Mouse (Mus musculus) myocyte (in vitro differentiated cells): ENCODE data around the gene Pkm.

ENCODE experiments used
- MAX ChIP-seq: IDR thresholded peaks from one replicate; pipeline ENCODE4 v1.6.1; 2011; ENCODE audit warnings: low read depth, mild to moderate bottlenecking, control low read depth
- POLR2A ChIP-seq: IDR thresholded peaks from one replicate; pipeline ENCODE4 v1.6.1; 2011; ENCODE audit warnings: low read depth, mild to moderate bottlenecking, control low read depth, moderate library complexity; ENCODE audit not compliant: insufficient read length
- REST ChIP-seq: IDR thresholded peaks from one replicate; pipeline ENCODE4 v1.6.1; 2011; ENCODE audit warnings: mild to moderate bottlenecking, control low read depth, moderate library complexity; ENCODE audit not compliant: insufficient read depth, insufficient read length
- TCF12 ChIP-seq: IDR thresholded peaks from one replicate; pipeline ENCODE4 v1.6.1; 2011; ENCODE audit warnings: mild to moderate bottlenecking, control low read depth; ENCODE audit not compliant: poor library complexity, insufficient read depth, severe bottlenecking
- USF1 ChIP-seq: IDR thresholded peaks from one replicate; pipeline ENCODE4 v1.6.1; 2011; ENCODE audit warnings: low read depth, mild to moderate bottlenecking, control low read depth, moderate library complexity

DNA sequence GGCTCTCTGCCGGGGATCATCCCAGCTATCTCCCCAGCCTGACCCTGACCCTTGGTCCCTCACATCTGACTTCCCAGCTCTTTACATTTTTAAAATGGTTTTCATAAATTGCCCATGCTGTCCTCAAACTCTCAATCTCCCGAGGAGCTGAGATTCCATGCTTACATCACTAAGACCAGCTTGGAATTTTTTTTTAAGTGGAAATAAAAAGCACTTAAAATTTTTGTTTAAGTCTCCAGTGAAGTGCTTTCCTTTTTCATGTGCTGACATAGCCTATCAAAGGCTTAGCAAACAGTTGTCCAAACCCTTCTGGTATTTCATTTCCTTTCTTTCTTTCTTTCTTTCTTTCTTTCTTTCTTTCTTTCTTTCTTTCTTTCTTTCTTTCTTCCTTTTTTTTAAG lies 27.9 kb downstream of the Pkm start:
- TF ChIP-seq TCF12 = no peak
- TF ChIP-seq POLR2A = no peak
- no peak for TF ChIP-seq MAX
- TF ChIP-seq USF1 = no peak
- no peak for TF ChIP-seq REST
